Mouse (Mus musculus) lung, adult 2 months (tissue): ENCODE measurements around the gene Cradd.

Experiments used
- CTCF ChIP-seq: fragments of 200-500 bp; IDR thresholded peaks from 2 replicates; pipeline ENCODE4 v1.5.1; 2011; ENCODE audit warnings: mild to moderate bottlenecking, low read length, control low read depth; ENCODE audit not compliant: insufficient read depth
- POLR2A ChIP-seq: fragments of 200-500 bp; IDR thresholded peaks from 2 replicates; pipeline ENCODE4 v1.6.1; 2011; ENCODE audit warnings: low read depth, mild to moderate bottlenecking, control low read depth, low read length, borderline replicate concordance; ENCODE audit errors: extremely low read depth

DNA sequence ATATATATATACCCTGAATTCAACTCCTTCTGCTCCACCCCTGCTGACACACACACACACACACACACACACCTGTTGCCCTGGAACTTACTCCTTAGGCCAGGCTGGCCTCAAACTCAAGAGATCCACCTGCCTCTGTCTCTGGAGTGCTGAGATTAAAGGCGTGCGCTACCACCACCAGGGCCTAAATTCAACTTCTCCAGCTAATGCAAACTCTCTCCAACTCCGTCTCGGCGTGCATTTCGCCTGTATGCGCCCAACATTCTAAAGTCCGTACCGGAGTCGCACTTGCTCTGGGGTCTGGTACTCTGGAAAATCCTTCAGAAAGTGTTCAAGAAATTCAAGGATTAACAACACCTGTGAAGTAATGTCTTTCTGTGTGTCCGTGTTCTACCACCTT, 8.6 kb downstream of the Cradd start:
- TF ChIP-seq POLR2A (no peak), CTCF (no peak)
